Mouse (Mus musculus) kidney, adult 18-20 months (tissue): ENCODE measurements around the gene Smim4.

ENCODE experiments used
- DNase-seq: peaks from one replicate; pipeline ENCODE4 v3.0.0; 2021

The Smim4 gene

DNA sequence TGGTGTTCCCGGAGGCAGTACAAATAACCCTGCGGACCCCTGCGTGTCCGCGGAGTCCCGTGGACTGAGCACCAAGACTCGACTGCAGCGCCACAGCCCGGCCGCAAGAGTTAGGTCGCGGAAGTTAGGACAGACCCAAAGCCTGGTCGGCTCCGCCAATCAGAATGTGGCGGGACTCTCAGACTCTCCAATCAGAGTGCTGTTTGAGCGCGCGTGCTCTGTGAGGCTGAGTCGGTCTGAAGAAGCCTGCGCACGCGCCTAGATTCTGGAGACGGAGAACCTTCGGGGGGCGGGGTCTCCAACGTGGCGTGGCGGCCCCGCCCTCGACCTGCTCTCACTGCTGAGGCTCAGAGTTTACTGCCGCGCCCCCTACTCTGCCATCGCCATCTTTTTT lies at the start of gene Smim4:
Gene Smim4, minus strand, starts transcription at position 131 of the 394 bp plus-strand sequence.
- DNase-seq: peak; percentile 96

DNA sequence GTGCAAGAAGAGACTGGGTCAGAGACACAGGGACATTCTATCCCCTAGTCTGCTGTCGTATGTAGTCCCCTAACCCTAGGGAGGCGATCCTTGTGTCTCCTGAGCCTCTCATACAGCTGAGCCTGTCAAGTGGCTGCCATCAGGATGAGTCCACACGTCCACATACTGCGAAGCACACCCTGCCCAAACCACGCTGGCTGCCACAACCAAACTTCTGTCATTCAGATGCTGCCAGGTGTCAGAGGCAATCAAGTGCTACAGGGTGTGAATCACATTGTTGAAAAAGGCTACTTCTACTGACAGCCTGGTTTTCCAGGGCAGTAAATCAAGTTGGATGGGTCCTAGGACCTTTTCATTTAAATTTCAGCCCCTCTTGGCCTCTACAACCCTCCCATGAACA lies 49.0 kb upstream of the Smim4 start:
- DNase-seq: no peak

DNA sequence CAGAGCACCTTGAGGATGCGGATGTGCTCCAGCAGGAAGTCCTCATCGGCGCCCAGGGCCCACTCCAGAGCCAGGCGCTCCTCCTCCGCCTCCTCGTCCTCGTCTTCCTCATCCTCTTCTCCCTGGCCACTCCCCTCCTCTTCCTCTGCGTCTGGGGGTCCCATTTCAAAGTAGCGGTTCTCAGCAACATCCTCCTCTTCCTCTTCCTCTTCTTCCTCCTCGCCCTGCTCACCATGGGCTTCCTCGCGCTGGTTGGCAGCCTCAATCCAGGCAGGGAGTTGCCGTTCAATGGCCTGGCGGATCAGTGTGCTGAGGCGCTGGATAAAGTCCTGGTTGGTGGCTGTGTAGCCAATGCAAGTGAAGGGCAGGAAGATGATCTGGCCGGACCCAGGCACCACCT lies 48.5 kb upstream of the Smim4 start:
- DNase-seq: no peak

DNA sequence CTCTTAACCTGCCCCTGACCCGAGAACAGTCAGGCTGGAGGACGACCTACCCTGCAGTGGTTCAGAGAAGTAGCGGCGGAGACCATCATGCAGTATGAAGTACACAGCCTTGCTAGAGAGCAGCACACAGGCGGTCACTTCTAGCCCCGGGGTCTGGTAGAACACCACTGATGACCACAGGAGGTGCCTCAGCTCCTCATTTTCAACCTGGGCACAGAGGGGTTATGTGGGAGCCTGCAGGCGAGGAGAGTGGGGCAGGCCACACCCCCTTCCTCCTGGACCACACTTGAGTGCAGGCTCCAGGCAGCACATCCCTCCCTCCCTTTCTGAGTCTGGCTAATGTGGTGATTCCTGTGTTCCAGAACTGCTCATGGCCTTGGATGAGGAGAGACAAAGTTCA lies 44.8 kb upstream of the Smim4 start:
- DNase-seq: no peak

DNA sequence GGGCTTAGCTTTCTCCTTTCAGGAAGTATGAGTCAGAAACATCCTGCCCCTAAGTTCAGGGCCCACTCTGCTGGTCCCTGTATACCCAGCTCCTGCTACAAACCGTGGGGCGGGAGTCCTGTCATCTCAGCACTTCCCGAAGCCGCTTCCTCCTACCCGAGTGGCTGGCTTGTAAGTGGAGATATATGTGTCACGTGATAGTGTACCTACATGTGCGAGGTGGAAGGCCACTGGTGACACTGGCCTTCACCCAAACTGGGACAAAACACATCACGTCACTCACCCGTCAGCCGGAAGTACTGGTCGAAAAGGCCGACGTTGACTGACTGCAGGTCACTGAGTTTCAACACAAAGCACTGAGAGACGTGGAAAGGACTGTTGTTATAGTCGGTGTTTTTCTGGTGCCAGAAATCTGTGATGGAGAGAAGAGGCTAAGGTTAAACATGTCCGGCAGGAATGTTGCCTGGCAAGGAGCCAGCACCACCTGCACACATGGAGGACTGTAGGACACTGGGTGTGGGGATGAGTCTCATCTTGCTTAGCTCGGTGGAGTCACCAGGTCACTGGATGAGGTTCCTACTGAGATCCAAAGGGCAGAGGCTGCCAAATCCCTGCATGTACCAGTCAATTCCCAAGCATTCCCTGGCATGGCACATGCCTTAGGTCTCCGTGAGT lies 44.2 kb upstream of the Smim4 start:
- DNase-seq: peak; percentile 36

DNA sequence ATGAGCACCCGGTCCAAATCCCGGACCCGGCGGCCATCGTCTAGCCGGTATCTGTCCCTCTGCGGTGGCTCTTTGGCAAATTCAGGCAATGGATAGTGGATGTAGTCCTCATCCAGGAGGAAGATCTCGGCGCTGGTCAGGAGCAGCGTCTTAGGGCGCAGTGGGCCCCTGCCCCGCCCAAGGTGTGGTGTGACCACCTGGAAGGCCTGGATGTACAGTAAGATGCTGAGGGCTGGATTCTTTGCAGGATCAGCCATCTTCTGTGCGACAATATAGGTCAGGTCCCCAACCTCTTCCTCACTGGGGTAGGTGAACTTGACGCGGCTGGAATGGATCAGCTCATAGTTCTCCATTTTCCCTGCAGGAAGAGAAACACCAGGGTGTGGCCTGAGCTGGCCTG lies 43.1 kb upstream of the Smim4 start:
- no peak for DNase-seq

DNA sequence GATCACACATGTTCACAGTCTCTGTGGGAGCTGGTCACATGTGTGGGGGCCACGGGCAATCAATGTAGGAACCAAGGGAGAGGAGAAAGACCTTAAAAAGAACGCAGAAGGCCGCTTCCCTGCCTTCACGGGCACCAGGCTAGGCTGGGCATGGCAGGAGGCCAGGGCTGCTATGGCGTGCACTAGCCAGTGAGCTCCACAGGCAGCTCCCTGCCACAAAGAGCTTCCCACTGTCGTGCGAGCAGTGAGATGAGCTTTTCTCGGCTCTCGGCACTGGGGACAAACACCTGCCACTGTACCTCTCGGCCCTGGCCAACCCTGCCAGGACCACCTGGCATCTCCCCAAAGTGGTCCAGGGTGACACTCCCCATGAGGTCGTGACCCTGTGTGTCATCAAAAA lies 42.6 kb upstream of the Smim4 start:
- no peak for DNase-seq

DNA sequence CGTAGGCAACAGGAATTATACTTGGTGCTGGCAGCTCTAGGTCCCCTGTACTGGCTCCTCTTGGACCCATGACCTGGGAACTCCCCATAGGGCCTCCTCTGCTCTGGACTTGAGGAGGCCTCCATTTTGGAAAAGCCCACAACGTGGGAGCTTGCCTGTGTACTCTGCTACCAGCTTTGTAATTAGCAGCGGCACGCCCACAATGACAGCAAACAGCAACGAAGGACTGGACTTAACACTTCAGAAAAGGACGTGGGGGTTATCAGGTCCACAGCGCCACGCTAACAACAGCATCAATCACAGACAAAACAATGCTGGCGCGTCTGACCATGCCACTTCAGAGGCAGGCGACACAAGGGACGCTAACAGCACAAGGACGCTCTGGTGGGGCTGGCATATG lies 42.2 kb upstream of the Smim4 start:
- DNase-seq: no peak

DNA sequence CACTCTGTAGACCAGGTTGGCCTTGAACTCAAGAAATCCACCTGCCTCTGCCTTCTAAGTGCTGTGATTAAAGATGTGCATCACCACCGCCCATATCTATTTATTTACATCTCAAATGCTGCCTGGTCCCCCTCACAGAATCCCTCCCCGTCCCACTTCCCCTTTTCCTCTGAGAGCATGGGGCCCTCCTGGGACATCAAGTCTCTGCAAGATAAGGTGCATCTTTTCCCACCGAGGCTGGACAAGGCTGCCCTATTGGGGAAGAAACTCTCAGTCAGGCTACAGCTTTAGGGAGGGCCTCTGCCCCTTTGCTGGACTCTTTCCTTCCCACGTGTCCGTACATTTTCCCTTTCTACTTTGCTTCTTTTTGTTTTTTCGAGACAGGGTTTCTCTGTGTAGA lies 40.8 kb upstream of the Smim4 start:
- DNase-seq: no peak

DNA sequence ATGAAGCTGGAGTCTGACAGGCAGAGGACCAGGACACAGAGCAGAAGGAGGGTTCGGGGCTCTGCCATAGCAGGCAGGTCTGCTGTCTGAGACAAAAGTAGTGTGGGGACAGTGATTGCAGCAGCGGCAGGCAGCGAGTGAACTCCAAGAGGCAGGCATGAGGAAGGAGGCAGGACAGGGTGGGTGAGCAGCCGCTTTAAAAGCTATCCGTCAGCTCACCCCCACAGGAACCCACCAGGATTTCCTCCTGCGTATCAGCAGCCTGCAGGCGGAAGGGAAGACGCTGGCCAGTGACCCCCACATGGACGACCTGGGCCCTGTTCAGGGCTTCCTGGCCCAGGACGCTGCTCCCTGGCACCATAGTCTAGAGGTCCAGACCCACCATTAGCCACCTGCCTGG lies 39.7 kb upstream of the Smim4 start, which contains the start of gene Stab1:
Gene Stab1, minus strand, starts transcription at position 217 of the 400 bp plus-strand sequence.
- peak; percentile 47 for DNase-seq

DNA sequence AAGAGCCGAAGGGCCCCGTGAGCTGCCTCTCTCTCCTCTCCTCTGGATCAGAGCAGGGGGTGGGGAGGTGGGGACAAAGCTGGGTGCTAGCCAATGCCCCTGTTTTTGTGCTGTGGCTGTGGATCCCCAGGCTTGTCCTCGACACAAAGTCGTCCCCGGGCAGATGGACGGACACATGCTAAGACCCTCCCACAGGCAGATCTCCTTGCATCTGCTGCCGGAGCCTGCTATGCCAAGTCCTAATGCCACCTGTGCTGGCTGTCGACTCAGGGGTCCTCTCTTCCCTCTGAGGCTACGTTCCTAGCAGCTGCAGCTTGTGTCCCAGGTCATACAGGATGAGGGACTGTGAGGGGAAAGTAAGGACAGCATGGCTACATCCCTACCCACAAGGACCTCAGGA lies 38.1 kb upstream of the Smim4 start:
- DNase-seq: no peak

DNA sequence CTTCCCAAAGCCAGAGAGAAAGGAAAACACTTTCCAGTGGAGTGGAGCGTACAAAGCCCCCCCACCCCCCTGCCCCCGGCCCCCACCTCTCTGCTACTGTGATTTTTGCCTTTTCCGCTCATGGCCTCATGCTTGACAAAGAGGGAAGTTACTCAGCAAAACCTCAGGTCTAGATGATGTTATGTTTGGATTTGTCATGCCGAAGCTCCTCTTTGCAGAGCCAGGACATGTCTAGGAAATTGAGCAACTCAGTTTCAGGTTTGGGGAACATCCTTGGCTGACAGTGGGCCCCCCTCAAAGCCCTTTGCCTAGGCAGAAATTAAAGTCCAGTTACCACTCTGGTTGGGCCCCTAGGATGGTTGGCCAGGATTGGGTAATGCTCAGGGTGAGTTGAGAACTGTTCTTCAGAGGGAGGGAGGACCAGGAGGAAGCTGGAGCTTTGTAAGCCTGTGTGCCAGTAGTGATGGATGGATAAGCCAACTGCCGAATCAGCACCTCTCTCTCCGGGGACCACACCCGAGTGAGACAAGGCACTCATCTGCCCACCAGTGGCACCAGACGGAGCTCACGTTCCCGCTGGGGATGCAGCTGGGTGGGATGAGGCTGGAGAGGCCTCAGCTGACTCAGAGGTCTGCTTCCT lies 37.4 kb upstream of the Smim4 start:
- DNase-seq: no peak

DNA sequence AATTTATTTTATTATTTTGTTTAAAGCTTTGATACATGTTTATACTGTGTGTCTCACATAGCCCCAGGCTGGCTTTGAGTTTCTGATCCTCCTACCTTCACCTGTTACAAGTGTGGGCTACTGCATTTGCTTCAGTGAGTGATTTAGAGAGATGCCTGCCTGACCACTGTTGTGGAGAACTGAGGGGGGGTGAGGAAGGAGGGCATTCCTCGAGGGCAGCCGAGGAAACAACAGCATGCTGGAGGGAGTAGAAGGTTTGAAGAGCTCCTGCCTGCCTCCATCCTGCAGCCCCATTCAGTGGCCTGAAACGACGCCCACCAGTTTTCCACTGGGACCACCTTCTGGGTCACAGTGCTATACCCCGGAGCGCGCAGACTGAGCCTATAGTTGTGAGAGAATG lies 36.7 kb upstream of the Smim4 start:
- no peak for DNase-seq

DNA sequence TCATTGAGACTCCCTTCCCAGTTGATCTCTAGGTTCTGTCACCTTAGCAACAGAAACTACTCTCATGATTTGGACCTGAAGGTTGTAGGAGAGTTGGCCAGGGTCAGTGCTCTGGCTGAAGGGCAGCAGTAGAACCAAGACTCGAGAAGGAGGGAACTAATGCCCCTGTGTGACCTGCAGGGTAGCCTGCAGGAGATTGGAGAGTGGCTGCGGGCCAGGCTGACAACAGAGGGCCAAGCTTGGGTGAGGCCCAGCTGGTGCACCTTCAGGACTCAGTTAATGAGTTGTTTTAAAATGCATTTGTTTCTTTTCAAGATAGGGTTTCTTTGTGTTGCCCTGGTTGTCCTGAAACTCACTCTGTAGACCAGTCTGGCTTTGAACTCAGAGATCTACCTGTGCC lies 36.3 kb upstream of the Smim4 start:
- no peak for DNase-seq

DNA sequence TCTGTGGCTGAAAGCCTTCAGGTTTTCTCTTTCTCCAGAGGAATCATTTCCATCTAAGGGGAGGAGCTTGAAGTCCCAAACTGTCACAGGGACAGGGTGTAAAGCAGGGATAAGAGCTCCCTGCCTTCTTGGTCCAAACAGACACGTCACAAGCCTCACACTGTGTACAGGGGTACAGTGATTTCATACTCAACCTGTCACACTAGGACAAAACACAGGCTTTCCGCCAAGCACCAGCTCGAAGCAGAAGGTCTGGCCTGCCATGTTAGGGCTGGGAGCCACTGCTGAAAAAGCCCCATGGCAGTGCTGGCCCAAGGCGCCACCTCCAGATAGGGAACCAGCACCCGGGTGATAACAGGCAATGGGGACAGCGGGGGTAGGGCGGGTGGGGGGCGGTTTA lies 35.3 kb upstream of the Smim4 start:
- no peak for DNase-seq

DNA sequence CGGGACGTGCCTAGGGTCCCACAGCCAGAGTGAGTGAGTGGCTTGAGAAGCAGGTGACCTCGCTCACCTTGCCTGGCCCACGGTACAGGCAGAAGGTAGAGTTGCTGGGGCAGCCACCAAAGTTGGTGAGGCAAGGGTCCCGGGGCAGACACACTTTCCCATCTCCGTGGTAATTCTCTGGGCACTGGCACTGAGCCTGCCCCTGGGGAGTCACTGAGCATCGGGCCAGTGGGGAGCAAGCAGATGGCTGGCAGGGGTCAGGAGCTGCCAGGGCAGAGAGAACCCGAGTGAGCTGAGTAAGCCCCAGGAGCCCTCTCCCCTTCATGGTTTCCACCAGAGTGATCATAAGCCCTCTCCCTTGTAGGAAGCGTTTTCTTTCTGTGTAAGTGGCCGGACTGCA lies 32.9 kb upstream of the Smim4 start:
- DNase-seq: no peak

DNA sequence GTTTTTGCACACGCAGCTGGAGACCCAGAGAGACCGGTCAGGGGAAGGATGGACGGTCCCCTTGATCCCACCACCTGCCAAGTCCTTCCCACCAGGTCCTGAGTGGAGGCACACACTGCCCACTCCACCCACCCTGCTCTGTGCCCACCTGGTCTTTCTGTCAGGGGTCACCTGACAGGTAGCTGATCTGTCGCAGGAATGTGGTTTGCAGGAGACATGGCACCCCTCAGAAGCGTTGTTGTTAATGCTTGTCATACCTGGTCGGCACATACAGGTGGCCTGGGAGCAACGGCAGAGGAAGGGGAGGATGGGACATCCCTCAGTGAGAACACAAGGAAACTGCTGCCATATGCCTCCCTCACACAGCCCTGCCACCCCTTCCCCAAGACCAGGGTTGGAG lies 32.4 kb upstream of the Smim4 start:
- no peak for DNase-seq

DNA sequence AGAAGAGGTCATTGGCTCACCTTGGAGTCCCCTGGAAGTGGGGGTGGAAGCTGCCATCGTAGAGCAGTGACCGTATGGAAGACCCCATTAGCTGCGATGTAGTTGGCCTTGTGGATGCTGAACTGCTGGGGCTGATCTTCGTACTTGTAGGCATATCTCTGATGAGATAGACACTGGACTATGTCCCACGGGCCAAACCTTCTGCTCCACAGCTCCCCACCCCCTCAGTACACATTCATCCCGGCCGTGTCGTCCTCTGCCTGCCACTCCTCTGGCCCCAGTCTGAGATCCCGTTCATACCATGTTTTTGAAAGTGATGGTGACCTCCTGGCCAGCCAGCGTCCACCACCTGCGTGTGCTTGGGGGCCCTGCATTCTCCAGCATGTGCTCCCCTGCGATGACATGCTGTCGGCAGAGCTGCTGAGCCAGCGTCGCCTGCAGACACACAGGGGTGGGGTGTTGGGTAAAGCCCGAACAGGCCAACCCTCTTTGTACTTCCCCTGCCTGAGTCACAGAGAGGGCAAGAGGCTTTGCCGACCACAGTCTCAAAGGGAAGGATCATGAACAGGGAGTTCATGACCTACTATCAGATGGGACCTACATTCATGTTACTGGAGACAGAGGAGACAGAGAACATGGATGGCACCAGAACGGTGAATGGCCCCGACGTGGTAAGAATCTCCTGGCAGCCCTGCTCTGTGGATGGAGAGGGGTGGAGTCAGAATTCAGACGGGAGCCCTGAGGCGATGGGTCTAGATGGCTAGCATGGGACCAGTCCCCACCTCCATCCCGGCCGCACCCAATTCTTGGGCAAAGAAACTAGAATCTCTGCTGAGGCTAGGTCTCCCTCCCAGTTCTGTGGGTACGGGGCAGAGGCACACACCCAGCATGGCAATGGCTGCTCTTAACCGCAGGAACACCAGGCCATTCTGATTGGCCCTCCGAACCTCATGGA lies 31.7 kb upstream of the Smim4 start:
- no peak for DNase-seq

DNA sequence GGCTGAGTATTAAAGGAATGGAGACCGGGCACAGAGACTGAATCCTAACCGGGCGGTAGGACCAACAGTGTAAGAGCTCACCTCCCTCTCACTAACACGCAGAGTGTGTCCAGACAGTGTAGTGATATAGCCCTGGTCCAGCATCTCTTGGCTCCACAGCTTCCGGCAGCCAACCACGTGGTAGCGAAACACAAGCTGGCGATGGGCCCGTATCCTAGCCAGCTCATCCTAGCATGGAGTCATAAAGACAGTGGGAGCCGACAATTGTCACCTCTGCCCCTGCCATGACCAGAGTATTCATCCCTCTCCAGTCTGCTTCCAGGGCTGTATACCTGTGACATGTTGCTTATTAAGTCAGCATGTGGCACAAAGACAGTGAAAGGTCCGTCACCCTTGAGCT lies 16.9 kb upstream of the Smim4 start:
- DNase-seq: no peak

DNA sequence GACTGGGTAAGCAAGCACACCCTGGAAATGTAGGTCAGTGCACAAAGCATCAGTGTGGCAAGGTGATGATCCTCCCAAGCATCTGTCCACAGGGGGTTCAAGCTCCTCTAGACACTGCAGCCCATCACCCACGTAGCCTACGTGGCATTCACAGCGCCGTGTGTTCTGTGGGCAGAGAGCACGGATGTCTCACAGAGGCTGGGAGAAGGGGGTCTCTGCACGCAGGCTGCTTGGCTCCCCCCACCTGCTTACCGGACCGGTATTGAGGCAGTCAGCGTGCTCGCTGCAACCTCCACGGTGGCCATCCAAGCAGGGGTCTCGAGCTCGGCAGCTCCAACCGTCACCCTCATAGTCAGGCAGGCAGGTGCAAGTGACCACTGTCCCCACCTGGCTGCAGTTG lies 12.3 kb upstream of the Smim4 start:
- no peak for DNase-seq

DNA sequence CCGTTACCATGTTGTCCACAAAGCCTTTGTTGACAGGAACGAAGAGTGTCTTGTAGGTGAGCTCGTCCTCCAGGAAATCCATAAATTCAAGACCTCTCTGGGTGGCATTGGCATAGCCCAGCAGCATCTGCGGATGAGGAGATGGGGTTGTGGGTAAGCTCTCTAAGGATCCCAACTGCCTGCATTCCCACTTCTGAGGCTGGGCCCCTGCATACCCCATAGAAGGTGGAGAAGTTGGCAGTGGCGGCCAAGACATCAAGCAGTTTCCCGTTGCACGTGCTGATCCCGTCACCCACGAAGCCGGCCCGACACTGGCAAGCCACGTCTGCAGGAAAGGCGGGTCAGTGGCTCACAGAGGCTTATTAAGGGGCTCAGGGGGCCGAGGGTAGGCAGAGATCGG lies 11.4 kb upstream of the Smim4 start:
- no peak for DNase-seq

DNA sequence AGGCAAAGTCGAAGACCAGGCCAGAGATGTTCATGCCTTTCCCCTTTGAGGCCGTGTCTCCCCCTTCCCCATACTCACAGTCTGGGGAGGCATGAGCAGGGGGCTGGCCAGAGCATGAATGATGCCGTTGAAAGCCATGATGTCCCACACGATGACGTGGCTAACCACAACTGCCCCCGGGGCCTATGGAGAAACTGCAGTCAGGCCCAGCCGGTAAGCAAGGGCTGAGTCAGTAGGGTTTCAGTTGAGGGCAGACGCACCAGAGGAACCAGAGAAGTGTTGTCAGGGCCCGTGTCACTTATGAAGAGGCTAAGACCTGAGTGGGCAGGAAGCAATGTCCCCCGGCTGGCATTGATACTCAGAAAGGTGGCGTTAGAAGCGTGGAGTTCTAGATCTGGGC lies 10.9 kb upstream of the Smim4 start:
- no peak for DNase-seq

DNA sequence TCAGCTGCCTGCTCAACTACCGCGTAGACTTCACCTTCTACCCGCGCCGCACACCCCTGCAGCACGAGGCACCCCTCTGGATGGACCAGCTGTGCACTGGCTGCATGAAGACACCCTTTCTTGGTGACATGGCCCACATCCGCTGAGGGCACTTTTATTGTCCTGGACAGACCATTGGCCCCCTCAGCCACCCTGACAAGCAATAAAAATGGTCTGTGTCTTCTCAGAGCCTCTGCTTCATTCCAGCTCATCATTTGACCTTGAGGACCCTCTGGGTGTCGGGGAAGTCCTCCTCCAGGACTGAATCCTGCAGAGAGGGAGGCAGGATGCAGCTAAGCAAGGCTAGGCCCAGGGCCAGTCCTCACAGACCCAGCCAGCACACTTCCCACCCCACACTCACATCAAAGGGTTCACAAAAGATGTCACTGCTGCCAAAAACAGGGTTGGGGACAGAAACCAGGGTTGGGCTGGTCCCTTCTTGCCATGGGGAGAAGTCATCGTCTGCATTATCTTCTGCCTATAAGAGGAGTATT lies 10.2 kb upstream of the Smim4 start:
- no peak for DNase-seq
